Mouse (Mus musculus): ENCODE results near the gene Hoxa4.

The Hoxa4 gene

GRCm38 (mm10) chr6:52190906-52191810 is at the start of gene Hoxa4:
Gene Hoxa4, minus strand, starts transcription at chr6:52191753.
- CTCF ChIA-PET = no interaction called here

DNA sequence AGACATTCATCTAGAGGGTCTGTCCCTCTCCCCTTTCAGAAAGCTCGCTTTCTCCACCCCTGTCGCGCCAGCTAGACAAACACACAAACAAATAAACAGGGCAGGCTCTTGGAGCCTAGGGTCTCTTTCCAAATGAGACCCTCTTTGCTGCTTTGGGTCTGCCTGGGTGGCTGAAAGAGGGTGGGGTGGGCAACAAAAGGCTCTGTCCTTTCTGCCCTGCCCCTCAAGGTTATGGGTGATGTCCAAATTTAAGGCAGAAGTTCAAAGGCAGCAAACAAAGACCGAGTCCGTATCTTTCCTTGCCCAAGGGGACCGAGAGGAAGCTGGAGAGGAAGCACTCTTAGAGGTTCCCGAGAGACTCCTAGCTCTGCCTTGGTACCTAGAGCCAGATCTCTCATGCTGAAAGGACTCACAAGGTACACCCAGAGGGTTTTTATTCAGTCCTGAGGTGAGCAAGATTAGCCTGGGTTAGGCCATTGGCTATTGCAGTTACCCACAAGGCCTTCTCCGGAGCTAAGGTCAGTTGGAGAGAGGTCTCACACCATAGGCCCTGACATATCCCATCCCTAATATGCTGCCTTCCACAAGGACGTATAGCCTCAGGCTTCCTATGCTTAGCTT is 49.6 kb upstream of the Hoxa4 start:
- CTCF ChIA-PET = interaction anchor here (0.5 to 1.4 kb wide), 7 partner anchors 12 to 1031 kb away, joined by 3 to 5 read pairs (median 3); no protein-coding TSS in a partner anchor

GRCm38 (mm10) chr6:52240389-52241000 is 48.9 kb upstream of the Hoxa4 start, which contains the start of gene Hoxa10:
Gene Hoxa10, minus strand, starts transcription at chr6:52240854.
- CTCF ChIA-PET = interaction anchor here (0.7 to 1.4 kb wide), 4 partner anchors 11 to 28 kb away, joined by 3 to 6 read pairs (median 4); no protein-coding TSS in a partner anchor

DNA sequence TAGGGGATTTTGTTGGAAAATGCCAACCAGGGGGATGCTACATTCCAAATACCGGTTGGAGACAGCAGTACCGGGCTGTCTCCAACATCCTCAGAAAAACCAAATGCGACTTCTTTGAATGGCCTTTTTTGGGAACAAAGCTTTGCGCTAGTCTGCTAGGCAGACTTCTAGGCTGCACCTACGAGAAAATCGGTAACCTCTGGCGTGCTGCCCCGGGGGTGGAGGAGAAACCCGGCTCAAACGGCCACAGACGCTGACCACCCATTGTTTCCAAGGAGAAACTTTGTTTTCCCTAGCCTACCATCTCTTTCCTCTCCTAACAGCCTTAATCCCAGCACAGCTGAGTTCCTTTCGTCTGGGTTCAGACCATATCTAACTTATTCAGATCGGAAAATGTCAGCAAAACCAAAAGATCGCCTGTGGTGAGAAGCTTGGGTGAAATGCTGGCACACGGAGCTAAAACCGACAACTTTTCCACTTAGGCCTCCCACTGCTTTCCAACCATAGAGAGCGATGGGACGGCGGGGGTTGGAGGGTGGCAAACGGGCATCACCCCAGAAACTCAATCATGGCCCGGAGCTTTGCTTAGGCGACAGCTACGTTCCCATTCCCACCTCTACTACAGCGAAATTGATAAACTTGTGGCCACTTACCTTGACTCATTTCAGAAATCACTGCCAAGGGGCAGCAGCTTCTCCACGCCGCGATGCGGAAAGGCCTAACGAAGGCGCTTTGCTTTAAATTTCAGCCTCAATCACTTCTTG is 48.3 kb upstream of the Hoxa4 start:
- CTCF ChIA-PET = interaction anchor here (0.6 to 1.4 kb wide), 4 partner anchors 10 to 28 kb away, joined by 3 to 6 read pairs (median 4); no protein-coding TSS in a partner anchor

GRCm38 (mm10) chr6:52238976-52239375 is 47.4 kb upstream of the Hoxa4 start:
- CTCF ChIA-PET = interaction anchor here (0.6 to 0.7 kb wide), 2 partner anchors 15 kb away, joined by 3 to 4 read pairs; no protein-coding TSS in a partner anchor

GRCm38 (mm10) chr6:52238155-52238545 is 46.6 kb upstream of the Hoxa4 start:
- CTCF ChIA-PET = no interaction called here

- CTCF ChIA-PET = no interaction called here
Observed at GRCm38 (mm10) chr6:52237346-52238154, 46.0 kb upstream of the Hoxa4 start.

GRCm38 (mm10) chr6:52236806-52237205 is 45.3 kb upstream of the Hoxa4 start:
- CTCF ChIA-PET = no interaction called here

- CTCF ChIA-PET = no interaction called here
Observed at GRCm38 (mm10) chr6:52235866-52236265, 44.3 kb upstream of the Hoxa4 start.

- CTCF ChIA-PET = no interaction called here
Observed at GRCm38 (mm10) chr6:52235267-52235666, 43.7 kb upstream of the Hoxa4 start.

DNA sequence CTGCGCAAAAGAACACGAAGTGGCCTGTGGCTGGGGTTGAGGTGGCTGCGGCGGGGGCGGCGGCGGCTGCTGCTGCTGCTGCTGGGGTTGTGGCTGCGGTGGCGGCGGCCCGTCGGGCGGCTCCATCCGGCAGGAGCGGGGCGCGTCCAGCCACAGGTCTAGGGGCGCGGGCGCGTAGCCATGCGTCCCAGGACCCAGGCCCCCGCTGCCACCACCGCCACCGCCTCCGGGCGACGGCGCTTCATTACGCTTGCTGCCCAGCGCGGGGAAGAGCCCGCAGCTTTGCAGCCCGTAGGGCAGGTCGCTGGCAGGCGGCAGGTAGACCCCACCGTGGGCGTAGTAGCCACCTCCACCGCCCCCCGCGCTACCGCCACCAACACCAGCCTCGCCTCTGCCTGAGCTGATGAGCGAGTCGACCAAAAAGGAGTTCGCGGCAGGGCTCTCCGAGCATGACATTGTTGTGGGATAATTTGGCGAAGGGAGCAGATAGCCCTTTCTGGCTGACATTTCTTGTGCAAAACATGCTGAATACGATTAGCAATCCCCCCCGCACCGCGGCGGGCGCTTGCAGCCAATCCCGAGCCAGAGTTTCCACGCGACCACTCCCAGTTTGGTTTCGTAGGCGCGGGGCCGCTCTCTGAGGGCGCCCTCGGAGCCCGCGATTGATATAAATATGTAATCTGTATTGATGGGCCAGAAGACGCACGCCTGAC is 43.0 kb upstream of the Hoxa4 start:
- CTCF ChIA-PET = interaction anchor here (0.5 to 0.9 kb wide), 2 partner anchors 14 to 55 kb away, joined by 3 to 11 read pairs; no protein-coding TSS in a partner anchor

- CTCF ChIA-PET = interaction anchor here (0.5 to 0.9 kb wide), 3 partner anchors 11 to 55 kb away, joined by 3 to 11 read pairs (median 3); no protein-coding TSS in a partner anchor
Observed at GRCm38 (mm10) chr6:52233546-52234427, 42.2 kb upstream of the Hoxa4 start.

DNA sequence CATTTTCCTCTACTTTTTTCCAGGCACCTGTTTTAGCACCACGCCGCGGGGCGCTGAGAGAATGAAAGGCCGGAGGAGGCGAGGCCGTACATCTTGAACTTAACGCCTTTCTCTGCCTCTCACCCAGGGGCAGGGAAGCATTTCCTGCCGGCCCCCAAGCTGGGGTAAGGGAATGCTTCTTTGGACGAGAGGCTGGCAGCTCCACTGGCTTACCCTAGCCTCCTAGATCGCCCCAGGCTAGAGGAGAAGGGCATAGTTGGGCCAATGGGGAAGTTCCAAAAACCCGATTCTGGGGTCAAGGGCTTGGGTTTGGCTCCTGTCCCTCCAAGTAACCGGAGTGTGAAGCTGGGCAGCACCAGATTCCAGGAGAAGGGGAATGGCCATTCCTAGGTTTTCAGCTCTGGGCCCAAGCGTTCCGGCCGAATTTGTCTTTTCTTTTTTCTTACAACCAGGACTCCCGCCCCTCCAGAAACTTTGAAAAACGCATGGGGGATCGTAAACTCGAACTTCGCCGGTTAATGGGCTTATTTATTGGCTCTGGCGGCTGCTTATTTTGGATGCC is 41.5 kb upstream of the Hoxa4 start:
- CTCF ChIA-PET = interaction anchor here (0.6 to 0.9 kb wide), 3 partner anchors 10 to 1049 kb away, joined by 3 read pairs; no protein-coding TSS in a partner anchor

- CTCF ChIA-PET = interaction anchor here (0.6 kb wide), 2 partner anchors 24 to 1049 kb away, joined by 3 to 4 read pairs; no protein-coding TSS in a partner anchor
Observed at GRCm38 (mm10) chr6:52232568-52232965, 41.0 kb upstream of the Hoxa4 start.

DNA sequence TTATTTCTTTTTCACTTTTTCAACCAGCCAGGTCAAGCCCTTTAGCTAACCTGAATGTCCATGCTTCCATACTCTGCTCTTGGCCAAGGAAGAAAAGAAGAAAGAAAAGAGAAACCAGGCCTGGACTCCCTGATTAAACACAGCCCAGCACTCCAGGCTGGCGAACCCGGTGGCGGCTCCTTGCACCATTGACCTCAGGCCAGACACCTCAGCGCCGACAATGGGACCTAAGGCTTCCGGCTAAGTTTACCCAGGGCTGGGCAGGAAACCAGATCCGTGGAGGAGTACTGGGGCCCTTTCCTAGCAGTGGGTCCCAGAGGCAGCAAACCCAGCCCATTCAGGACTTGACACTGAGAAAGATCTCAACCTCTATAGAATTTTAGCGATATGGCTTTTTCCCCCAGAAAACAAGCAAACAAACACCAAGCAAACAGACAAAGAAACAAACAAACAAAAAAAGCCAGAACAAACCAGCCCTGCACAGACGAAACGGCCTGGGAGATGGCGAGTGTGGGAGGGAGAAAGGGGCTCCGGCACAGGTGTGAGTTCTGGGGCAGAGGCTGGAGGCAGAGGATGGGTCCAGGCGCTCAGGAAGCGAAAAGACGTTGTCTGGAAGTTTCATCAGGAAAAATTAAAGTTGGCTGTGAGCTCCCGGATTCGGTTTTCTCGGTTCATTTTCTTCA is 40.5 kb upstream of the Hoxa4 start:
- CTCF ChIA-PET = interaction anchor here (0.6 kb wide), 1 partner anchor 25 kb away, joined by 4 read pairs; no protein-coding TSS in a partner anchor

GRCm38 (mm10) chr6:52230516-52231165 is 39.1 kb upstream of the Hoxa4 start, which contains the start of gene Hoxa9:
Gene Hoxa9, minus strand, starts transcription at chr6:52231089.
- CTCF ChIA-PET = interaction anchor here (0.6 to 0.7 kb wide), 3 partner anchors 16 to 364 kb away, joined by 4 to 6 read pairs (median 5); no protein-coding TSS in a partner anchor

All from spleen, embryonic (tissue).